Mouse (Mus musculus) kidney, postnatal 25 days (tissue): ENCODE results near the gene Adora2a.
"Not testable (repeated sequence)": the region's sequence is repeated elsewhere in the genome, so short reads cannot be mapped to it uniquely, and the experiment has no call there.

Source experiments
- DNase-seq, 2 experiments: peaks; one replicate each; pipeline ENCODE4 v3.0.0; 2021; ENCODE audit warnings: mixed read lengths in 2 of 2

Gene Adora2a

DNA sequence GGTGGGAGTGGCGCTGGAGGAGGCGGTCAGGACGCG is at the start of gene Adora2a:
Gene Adora2a (plus strand): TSS at position 6 of the 36 bp plus-strand sequence.
- DNase-seq, result no peak

DNA sequence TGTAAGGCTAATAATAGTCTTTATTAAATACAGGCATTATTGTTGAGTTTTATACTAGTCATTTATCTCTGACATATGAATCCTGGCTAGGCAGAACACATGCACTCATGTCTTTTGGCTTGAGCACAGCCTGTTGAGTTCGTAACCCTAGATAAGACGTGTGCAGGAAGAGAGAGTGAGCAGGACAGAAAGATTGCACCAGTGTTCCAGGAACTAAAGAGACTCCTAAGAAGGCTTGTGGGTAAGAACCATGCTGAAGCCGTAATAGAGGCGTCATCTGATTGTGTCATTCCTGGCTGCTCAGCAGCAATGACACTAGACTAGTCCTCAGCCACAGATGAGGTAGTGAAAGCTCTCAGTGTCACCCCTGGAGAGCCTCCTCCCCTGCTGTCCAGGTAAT is 43.7 kb upstream of the Adora2a start:
- DNase-seq, result no peak

DNA sequence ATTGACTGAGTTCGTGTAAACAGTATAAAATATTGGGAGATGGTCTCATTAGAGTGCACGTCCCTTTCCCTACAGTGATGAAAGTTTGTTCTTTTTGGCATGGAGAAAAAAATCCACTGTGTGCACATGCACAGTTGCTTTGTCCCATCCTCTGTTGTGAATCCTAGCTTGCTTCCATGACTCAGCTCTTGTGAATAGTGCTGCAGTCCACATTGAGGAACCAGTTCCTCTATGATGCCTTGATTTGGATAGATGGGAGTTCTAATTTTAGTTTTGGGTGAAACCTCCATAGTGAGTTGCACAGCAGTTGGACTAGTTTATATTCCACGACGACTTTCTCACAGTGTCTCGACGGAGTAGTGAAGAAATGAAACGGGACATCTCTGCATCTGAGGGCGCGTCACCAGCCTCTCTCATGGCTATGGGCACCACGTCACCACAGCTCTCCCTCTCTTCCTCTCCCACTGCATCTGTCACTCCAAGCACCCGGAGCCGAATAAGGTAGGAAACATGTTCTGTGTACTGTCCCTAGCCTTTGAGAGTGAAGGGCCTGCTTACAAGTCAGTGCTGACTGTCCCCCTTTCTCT is 40.2 kb upstream of the Adora2a start:
- DNase-seq, result no peak

DNA sequence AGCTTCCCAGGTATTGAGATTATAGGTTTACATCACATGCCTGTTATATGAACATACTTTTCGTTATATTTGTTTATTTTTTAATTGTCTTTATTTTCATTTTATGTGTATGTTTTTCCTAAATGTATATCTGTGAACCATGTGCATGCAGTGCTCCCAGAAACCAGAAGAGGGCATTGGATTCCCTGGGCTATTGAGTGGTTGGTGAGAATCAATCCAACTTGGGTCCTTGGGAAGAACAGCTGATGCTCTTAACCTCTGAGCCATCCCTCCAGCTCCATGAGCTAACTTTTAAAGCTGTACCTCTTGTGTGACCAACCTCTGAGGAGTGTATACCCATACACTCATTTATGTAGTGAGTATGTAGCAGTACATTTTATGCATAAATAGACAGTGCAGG is 39.2 kb upstream of the Adora2a start:
- DNase-seq, result peak in 1 of 2 experiments; percentile 55

DNA sequence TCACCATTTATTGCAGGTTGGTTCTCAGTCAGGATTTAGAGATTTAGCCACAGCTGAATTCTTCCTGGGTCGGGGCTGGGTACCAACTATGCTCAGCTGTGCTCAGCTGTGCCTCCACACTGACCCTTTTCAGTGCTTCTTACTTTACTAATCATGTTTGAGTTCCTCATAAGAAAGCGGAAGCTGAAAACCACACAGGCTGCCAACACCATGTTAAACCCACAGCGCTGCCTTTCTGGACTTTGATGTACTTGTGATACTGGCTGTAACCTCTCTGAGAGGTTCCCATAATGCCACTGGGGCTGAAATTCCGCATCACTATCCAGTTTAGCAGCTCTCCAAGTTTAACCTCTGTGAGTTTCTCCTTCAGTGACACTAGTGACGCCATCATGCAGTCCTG is 34.0 kb upstream of the Adora2a start:
- DNase-seq, result no peak

DNA sequence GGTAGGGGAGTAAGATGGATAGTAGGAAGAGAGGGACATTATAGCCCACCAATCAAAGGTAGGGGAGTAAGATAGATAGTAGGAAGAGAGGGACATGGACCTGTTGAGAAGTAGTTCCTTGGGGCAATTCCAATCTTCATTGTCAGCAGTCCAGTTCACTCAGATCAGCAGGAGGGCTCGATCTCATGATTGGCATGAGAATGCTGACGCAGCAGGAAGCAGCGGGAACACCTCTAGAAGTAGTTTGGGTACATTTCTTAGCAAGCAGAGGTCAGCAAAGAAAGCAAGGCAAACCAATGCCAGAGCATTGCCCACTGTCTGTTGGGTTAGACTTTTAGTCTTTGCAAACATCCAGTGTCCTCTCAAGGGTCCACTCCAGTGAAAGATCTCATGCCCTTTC is 32.9 kb upstream of the Adora2a start:
- DNase-seq, result no peak

DNA sequence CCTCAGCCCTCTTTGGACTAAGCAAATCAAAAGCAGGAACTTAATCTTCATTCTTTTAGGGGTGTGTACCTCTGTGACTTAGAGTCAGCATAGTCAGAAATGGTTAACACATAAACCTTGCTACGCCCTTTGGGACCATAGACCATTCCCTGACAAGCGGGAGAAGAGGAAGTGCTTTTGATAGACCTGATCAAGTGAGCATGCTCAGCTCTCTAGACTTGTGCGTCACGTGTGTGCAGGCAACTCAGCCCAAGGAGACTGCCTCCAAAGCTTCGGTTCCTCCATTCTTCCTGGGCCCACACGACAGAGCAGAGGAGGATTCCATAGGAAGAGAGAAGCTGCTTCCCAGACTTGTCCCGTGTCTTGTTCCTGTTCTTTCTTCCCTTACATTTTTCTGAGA is 28.1 kb upstream of the Adora2a start:
- peak; percentile 28 to 50 for DNase-seq

DNA sequence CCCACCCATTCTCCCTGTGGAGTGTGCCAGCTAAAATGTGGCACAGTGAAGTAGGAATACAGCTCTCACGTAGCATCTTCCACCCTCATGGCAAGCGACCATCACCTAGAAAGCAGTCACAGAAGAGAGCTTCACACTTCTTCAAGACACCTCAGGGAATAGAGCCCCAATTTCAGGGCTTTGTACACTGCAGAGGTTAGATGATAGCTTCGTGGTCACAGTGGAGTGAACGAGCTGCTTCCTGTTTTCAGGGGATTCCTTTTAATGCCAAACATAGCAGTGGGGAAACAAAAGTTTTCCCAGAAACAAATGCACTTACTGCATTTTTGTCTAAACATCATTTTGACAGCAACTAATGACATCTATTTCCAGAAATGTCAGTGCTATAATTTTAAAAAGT is 27.3 kb upstream of the Adora2a start:
- DNase-seq, result no peak

DNA sequence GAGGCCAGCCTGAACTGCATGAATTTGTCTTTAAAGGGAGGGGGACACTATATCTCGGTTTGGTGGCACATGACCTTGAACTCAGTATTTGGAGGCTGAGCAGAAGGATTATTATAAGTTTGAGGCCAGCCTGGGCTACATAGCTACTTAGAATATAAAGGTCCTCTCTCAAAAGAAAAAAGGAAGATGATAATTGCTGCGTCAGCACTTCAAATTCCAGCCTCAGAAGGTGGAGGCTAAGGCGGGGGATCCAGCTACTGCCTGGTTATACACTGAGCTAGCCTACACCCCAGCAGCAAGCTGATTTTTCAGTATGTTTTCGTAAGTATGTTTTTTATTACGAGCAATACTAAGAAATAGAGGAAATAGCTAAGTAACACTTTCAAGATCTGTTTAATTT is 26.0 kb upstream of the Adora2a start:
- no peak for DNase-seq

DNA sequence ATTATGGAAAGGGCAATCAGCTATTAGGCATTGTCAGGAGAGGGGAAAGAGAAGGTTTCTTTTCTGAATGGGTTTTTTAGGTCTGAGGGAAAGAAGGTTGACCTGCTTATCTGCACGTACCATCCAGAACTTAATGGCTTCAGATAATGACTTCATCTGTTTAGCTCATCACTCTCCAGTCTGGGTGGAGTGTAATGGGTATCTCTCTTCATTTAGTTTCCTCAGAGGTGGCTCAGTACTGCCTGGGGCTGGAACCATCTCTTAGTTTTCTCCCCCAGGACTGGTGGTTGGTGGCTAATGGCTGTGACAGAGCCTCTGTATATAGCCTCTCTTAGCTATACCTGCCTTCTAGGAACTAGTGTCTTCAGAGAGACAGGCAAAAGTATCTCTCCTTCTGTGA is 25.3 kb upstream of the Adora2a start:
- DNase-seq, result no peak

DNA sequence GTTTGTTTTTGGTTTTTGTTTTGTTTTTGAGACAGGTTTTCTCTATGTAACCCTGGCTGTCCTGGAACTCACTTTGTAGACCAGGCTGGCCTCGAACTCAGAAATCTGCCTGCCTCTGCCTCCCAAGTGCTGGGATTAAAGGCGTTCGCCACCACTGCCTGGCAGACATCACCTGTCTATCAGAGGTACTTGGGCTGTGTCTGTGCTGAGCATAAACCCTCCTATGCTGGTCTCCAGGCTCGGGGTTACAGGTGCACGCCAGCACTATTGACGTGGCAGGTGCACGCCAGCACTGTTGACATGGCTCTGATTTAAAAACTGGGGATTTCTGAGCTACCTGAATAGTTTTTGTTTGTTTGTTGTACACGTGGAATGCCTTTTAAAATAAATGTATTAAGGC is 24.5 kb upstream of the Adora2a start:
- not testable (repeated sequence) for DNase-seq

DNA sequence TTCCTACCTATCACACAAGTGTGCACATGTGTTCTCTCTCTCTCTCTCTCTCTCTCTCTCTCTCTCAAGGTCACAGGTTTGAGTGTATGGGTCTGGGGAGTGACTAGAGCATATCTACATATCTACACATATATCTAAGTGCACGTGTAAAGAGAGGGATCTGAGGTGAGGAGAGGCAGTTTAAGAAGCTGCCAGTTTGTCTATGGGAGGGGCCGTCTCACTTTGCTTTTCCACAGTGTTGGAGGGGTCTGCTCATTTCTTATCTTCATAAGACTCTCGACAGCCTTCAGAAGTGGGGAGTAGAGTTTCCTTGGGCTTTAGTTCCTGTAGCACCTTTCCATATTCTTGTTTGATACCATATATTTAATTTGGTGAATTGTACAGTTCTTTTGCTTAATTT is 23.4 kb upstream of the Adora2a start:
- no peak for DNase-seq

DNA sequence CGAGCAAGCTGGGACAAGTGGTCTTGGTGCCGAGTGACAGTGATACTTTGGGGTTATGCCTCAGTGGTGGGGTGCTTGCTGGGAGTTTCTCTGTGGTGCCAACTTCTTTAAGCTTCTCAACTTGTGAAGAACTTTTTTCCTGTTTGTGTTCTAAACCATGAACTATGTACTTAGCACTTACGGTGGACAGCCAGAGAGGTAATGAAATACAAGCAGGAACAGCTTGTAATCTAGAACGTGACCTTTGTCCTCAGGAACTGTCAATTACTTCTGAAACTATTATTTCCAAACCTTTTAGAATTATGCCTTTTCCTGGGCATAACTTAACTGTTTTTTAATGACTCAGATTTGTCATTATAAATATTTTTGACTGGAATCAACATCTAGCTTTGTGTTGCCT is 22.3 kb upstream of the Adora2a start:
- DNase-seq, result no peak

DNA sequence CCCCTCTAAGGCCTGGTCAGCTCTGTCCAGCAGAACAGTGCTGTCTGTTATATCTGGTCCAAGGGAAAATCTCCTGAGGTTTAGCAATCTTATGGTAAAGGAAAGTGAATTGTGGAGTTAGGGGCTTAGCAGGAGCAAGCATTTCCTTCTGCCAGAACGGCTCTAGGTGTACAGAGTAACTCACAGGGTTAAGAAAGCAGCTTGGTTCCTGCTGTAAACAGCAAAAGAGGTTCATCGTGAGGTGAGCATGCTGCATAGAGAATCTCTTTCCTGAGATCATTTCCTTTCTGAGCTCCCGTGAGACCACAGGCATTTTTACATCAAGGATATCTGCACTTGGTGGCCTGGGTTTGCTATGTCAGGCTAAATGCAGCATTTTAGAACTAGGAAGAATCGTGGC is 21.8 kb upstream of the Adora2a start:
- DNase-seq, result no peak

DNA sequence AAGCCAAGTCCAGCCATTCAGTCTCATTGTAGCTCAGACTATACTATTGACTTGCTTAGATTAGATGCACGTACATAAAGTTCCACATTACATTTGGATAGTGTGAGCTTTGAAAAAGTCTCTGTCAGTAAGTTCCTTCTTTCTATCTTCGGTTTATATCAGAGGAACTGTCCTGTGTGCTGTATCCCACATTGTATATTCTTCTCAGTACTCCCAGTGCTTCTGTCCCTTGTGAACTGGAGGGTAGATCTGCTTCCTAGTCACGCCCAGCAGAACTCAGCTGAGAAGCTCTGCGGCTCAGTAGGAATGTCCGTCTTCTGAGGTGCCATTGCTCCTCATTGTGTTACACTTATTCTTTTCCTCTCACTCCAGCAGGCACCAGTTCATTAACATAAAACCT is 18.1 kb upstream of the Adora2a start:
- DNase-seq, result no peak

DNA sequence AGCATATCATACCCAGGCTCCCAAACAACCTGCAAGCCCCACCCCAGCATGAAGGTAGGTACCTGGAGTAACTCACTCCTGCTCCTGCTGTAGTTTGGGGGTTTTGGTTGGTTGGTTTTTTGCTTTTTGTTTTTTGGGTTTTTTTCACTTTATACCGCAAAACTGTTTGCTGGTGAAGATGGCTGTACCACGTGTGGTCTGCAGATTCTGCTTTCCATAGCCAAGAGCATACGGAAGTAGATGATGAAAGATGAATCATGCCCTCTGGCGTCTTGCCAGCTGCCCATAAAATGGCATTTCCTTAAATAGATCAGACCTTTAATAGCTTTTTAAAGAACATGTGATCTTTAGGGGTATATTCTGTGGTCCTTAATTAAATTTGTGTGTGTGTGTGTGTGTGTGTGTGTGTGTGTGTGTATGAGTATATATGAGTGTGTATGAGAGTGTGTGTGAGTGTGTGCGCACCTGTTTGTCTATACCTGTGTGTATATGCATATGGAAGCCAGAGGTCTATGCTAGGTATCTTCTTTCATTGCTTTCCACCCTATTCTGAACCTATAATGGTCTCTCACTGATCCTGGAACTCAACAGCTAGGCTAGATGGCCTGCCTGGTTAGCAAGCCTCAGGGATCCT is 16.8 kb upstream of the Adora2a start:
- DNase-seq, result peak; percentile 78 to 79

DNA sequence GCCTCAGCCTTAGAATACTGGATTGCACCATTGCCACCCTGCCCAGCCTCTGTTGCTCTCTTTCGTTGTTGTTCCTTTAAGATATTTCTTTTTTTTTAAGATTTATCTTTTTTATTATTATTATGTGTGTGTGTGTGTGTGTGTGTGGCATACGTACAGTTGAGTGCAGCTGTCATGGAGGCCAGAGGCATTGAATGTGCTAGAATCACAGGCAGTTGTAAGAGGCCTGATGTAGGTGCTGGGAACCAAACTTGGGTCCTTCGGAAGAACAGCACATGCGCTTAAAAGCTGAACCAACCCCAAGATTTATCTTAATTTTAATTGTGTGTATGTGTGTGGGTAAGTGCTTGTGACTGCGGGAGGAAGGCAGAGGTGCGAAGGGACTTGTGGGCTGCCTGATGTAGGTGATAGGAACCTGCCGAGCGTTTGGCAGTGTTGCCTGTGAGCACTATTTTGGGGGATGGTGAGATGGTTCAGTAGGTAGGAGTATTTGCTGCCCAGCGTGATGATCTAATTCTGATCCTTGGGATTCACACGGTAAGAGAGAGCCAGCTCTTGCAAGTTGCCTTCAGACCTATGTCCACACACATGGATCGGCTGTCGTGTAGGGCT is 15.4 kb upstream of the Adora2a start:
- DNase-seq, result no peak

DNA sequence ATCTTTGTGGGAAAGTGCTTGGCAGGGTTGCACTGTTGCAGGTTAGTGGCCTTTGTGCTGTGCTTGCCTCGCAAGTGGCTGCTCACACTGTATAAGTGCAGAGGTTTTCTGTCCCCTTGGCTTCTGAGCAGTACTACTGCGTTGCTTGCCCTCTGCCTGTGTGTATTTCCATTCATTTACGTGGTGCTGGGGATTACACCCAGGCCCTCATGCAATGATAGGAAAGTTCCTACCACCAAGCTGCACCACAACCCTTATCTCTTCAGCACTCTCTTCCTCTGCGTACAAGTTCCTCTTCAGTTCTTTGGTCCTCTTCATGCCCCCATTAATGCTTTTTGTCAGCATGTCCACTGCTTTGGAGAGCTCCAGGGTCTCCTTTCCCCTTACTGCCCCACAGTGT is 14.7 kb upstream of the Adora2a start:
- DNase-seq, result no peak

DNA sequence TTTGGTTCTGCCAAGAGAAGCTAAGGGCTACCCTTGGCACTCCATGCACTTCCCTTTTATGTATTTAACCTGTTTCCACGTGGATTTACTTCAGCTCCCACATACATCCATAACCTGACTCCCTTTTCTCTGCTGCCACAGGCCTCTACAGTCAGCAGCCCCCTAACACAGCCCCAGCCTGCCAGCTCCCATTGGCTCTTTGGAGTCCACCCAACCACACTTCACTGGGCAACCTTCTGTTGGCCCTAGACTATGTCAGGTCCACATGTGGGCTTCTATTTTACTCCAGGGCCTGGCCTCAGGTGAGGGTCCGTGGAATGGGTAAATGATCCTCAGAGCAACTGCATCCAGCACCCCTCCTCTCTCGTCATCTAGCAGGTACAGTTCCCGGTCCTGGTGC is 14.1 kb upstream of the Adora2a start:
- no peak for DNase-seq

DNA sequence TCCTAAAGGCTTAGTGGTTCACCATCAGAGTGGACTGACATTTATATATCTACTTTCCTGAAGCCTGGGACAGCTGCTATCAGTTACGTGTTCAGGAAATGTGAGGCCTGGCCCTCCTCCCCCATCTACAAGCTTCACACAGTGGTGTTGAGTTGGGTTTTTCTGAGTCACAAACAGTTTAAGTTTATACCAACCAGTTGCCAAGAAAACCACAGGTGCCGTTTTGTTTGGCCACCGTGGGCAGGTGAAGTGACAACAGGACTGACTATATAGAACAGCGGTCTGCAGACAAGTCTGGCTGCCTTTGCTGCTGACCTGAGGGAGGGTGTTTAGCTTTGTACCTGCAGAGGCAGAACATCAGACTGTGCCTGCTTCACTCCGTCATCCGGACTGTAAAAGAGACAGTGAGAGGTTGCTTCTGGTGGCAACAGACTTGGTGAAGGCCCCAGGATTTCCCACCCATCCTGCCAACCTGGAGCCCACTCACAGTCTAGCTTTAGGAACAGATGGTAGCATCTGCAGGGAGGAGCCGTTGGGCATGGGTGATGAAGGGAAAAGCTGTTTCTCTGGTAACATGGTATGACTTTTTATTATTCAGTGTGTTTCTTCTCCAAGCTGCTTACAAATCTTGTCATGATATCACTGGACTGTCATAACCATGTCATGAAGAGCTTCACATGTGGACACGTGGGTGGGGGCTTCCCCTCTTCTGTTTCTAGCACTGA is 13.2 kb upstream of the Adora2a start:
- no peak for DNase-seq

DNA sequence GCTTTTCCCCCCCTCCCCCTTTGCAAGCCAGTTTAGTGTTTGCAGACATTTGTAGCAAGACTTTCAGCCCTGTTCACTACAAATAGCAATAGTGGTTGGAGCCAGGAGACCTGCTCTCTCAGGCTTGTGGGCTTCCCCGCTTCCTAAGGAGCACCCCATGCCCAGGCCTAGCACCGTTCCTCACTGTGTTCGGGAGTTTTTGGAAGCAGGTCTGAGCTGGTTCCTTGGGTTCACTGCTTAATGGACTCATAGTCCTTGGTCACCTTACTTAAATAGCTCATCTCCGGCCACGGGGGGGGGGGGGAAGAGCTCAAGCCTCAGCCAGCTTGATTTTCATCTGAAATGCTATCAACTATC is 12.7 kb upstream of the Adora2a start:
- no peak for DNase-seq

DNA sequence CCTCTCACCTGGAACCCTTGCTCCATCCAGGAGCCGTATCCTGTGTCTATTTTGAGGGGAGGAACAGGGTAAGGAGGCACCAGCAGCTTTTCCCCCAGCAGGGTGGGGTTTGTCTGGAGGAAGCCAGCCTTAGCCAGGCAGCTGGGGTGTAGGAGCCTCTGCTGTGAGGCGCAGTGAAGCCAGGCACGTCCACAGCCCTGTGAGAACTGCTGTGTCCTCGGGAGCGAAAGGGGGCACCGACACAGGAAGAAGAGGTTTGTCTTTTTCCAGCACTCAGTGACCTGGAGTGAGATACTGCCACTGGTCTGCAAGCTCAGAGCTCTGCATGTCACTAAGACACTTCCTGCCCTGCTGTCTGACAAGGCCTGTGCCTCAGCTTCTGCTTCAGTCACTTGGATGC is 12.3 kb upstream of the Adora2a start:
- DNase-seq, result peak; percentile 44 to 67

DNA sequence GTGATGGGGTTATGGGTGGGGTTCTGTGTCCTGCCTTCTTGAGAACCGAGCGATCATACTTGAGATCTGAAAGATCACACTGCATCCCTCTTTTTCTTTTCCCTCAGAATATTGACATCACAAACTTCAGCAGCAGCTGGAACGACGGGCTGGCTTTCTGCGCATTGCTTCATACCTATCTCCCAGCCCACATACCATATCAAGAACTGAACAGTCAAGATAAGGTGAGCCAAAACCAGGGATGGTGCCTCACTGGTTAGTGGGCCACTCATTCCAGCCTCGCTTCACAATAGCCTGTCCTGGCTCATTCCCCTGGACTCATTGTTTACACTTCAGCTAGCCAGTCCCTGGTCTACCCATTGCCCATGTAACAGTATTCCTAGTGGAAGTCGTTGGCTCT is 9.5 kb upstream of the Adora2a start:
- DNase-seq, result no peak

DNA sequence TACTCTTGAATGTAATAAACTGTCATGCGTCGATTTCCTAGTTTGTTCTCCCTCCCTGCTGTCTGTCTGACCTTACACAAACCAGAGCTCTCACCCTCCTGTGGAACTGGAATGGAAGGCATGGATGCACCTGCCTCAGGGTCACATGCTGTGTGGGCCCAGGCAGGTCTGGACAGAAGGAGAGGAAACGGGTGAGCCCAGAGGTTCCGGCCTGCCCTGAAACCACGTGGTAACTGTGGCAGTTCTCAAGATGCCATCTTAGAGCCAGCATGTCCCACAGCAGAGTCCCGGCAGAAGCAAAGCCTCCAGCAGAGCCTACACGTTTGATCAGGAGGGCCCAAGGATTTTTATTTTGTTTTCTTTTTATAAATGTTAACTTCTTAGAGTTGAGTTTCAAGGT is 4.3 kb upstream of the Adora2a start:
- no peak for DNase-seq
